Mouse (Mus musculus) bone marrow macrophage, adult 2 months (primary cell): ENCODE measurements around the gene Zdhhc17.

Experiments used
- CTCF ChIP-seq: IDR thresholded peaks from 2 replicates; pipeline ENCODE4 v1.5.1; 2012; ENCODE audit warnings: low read depth, mild to moderate bottlenecking, low read length, moderate library complexity
- POLR2A ChIP-seq: IDR thresholded peaks from 2 replicates; pipeline ENCODE4 v1.6.1; 2012; ENCODE audit warnings: mild to moderate bottlenecking, low read depth, low read length, borderline replicate concordance

- no peak for TF ChIP-seq CTCF
- no peak for TF ChIP-seq POLR2A
These were observed 62.4 kb downstream of the Zdhhc17 start for GRCm38 (mm10) chr10:110947574-110947973.
